Mouse (Mus musculus) lung, postnatal 0 days (tissue): ENCODE data around the gene Podxl. TPM values are rescaled to one million over a fixed set of nuclear protein-coding genes. Genes with fewer than 3 reads are reported as not detected.

Experiments
- ATAC-seq: fragments of 200-750 bp; cut with Nextera tagmentation; 2 replicates; pipeline ENCODE4 v1.8.0; 2017; ENCODE audit warnings: moderate library complexity
- DNase-seq: peaks from one replicate; pipeline ENCODE4 v3.0.0-alpha.2; 2016; ENCODE audit warnings: low spot score
- H3K27ac ChIP-seq: fragments of 300-500 bp; sonication (generic); 2 replicates; pipeline ENCODE4 v1.5.1; 2014; ENCODE audit warnings: antibody characterized with exemption, mild to moderate bottlenecking, low read length, mixed read lengths
- H3K27me3 ChIP-seq: fragments of 300-500 bp; sonication (generic); replicated peaks from 2 replicates; pipeline ENCODE4 v1.6.1; 2014; ENCODE audit warnings: low read length, mixed read lengths; ENCODE audit not compliant: insufficient read depth
- H3K36me3 ChIP-seq: fragments of 300-500 bp; sonication (generic); 2 replicates; pipeline ENCODE4 v1.6.1; 2014; ENCODE audit warnings: low read length, mixed read lengths; ENCODE audit not compliant: insufficient read depth
- H3K4me1 ChIP-seq: fragments of 300-500 bp; sonication (generic); 2 replicates; pipeline ENCODE4 v1.6.1; 2014; ENCODE audit warnings: antibody characterized with exemption, low read depth, low read length, mixed read lengths; ENCODE audit not compliant: insufficient read depth
- H3K4me2 ChIP-seq: fragments of 300-500 bp; sonication (generic); replicated peaks from 2 replicates; pipeline ENCODE4 v1.6.1; 2014; ENCODE audit warnings: low read depth, mild to moderate bottlenecking, low read length, moderate library complexity, mixed read lengths
- H3K4me3 ChIP-seq: fragments of 300-500 bp; sonication (generic); 2 replicates; pipeline ENCODE4 v1.5.1; 2014; ENCODE audit warnings: low read depth, low read length
- H3K9ac ChIP-seq: fragments of 300-500 bp; sonication (generic); replicated peaks from 2 replicates; pipeline ENCODE4 v1.6.1; 2014; ENCODE audit warnings: low read depth, mild to moderate bottlenecking
- H3K9me3 ChIP-seq: fragments of 300-500 bp; sonication (generic); 2 replicates; pipeline ENCODE4 v1.6.1; 2016; ENCODE audit warnings: low read length, mixed read lengths
- CTCF ChIP-seq: IDR thresholded peaks from 2 replicates; pipeline ENCODE4 v1.5.1; 2016; ENCODE audit warnings: antibody characterized with exemption, mild to moderate bottlenecking
- EP300 ChIP-seq: IDR thresholded peaks from 2 replicates; pipeline ENCODE4 v1.6.1; 2016; ENCODE audit warnings: antibody characterized with exemption, mild to moderate bottlenecking, control low read depth
- WGBS: fragments of 180-500 bp; shearing (Covaris S2); extraction: QIAGEN DNeasy Blood & Tissue Kit; methylation state at CpG from one replicate; pipeline ENCODE4 v1.1.7; 2014; 5-methylcytosine and 5-hydroxymethylcytosine counted together
- polyA plus RNA-seq: library from polyadenylated mRNA; unstranded; fragments of >200 nt; fragmentation: Nextera tagmentation; extraction: Ambion mirVana; gene quantifications from 2 replicates; pipeline ENCODE4 v1.2.1, GENCODE M21; 2015

The Podxl gene
- polyA plus RNA-seq, 1 experiment from 2014 or later = 56.8 TPM

DNA sequence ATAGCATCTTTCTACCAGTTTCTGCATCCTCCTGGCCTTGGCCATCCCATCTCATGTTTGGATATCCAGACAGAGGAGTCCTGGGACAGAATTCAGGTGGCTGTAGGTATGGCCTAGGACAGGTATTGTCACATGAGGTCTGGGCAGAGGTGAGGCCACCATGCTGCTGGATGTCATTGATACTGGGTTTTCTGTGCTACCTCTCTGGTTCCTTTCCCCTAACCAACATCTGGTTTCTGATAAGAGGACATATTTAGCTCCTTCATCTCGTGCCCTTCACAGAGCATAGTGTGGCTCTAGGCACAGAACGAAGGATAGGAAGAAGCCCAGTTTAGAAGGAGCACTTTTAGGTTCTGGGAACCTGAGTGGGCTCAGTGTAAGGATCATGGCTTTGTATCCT, 28.3 kb upstream of the Podxl start:
- Histone ChIP-seq H3K27me3 (no peaks in the 10 kb centered on the region), H3K36me3 (no peaks in the 10 kb centered on the region), H3K9ac (no peak overlapping the region), H3K9me3 (no peaks in the 10 kb centered on the region), H3K4me2 (no peak overlapping the region), H3K4me1 (peaks cover 7% of the 10 kb centered on the region; the same call in 1 of the 2 replicates), H3K27ac (peak overlapping the region; percentile 90), H3K4me3 (no peak overlapping the region)
- WGBS = 77% methylated on average over 2 of the region's 2 CpGs
- ATAC-seq (no peak), DNase-seq (no peak)
- TF ChIP-seq CTCF = no peak
- TF ChIP-seq EP300 = no peak

DNA sequence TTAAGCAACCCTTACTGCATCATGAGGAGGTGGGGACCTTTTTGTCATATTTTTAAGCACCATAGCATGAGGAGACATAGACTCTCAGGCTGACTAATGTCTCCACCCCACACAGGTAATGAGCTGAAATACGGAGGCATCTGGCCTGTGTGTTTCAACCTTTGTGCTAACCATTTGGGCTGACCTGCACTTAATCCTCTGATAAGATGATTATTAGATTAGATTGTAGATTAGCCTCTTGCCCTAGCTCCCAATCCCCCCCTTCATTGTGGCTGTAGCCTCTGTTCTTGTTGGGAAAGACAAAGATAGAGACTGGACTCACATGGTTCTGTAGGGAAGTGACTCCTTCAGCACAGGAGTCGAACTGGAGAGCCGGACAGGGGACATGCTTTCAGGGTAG, 27.9 kb upstream of the Podxl start:
- H3K4me1 ChIP-seq = peaks cover 7% of the 10 kb centered on the region; the same call in 1 of the 2 replicates
- no peak overlapping the region for H3K9ac ChIP-seq
- H3K4me3 ChIP-seq = no peak overlapping the region
- H3K27me3 ChIP-seq = no peaks in the 10 kb centered on the region
- TF ChIP-seq CTCF (no peak), EP300 (no peak)
- no peak overlapping the region for H3K4me2 ChIP-seq
- H3K27ac ChIP-seq = peak overlapping the region; percentile 90
- no peak for ATAC-seq
- H3K9me3 ChIP-seq = no peaks in the 10 kb centered on the region
- WGBS = 76% methylated on average over 3 of the region's 3 CpGs
- H3K36me3 ChIP-seq = no peaks in the 10 kb centered on the region
- DNase-seq = no peak

DNA sequence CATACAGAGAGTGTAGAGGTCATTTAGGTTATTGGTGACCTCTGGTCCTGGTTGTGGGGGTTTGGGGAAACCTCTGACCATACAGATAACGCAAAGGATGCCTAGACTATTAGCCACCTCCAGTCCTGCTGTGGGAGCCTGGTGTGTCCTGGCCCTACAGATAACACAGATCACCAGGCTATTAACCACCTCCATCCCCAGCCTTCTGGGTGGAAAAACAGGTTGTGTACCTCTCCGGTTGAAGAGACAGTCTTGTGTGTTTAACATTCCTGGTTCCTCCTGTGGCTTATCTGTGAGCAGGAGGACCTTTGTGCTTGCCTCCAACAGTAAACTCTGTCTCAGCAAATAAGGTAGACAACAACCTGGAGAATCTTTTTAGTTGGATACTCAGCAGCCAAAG, 27.0 kb upstream of the Podxl start:
- DNase-seq (no peak), ATAC-seq (no peak)
- Histone ChIP-seq H3K9me3 (no peaks in the 10 kb centered on the region), H3K4me3 (no peak overlapping the region), H3K4me1 (peaks cover 7% of the 10 kb centered on the region; the same call in 1 of the 2 replicates), H3K9ac (no peak overlapping the region), H3K27ac (no peak overlapping the region), H3K36me3 (no peaks in the 10 kb centered on the region), H3K27me3 (no peaks in the 10 kb centered on the region), H3K4me2 (no peak overlapping the region)
- 65% methylated on average over 2 of the region's 2 CpGs for WGBS
- TF ChIP-seq EP300 = no peak
- TF ChIP-seq CTCF = no peak

DNA sequence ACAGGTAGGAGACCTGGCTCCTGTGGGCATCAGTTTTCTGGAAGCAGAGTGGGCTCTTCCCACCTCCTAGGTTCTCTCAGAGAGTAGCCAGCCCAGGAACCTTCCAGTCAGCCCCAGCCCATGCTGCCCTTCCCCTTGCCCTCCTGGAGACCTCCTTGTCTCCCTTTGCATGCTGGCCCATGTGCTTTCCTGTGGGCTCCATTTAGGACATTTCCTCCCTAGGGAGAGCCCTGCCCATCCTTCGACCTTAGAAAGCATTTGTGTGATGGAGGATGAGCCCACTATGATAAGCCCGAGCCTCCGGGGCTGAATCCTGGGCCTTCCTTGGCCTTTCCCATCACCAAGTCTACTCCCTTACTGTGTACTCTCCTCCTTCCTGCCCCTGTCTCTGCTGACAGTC, 25.5 kb upstream of the Podxl start:
- DNase-seq = peak; percentile 20
- WGBS = 61% methylated on average over 3 of the region's 3 CpGs
- Histone ChIP-seq H3K4me1 (peaks cover 10% of the 10 kb centered on the region), H3K9ac (no peak overlapping the region), H3K27me3 (no peaks in the 10 kb centered on the region), H3K27ac (no peak overlapping the region), H3K36me3 (no peaks in the 10 kb centered on the region), H3K9me3 (no peaks in the 10 kb centered on the region), H3K4me2 (no peak overlapping the region), H3K4me3 (no peak overlapping the region)
- no peak for ATAC-seq
- TF ChIP-seq EP300 = peak; percentile 44; the same call in 1 of the 2 replicates
- TF ChIP-seq CTCF = no peak

DNA sequence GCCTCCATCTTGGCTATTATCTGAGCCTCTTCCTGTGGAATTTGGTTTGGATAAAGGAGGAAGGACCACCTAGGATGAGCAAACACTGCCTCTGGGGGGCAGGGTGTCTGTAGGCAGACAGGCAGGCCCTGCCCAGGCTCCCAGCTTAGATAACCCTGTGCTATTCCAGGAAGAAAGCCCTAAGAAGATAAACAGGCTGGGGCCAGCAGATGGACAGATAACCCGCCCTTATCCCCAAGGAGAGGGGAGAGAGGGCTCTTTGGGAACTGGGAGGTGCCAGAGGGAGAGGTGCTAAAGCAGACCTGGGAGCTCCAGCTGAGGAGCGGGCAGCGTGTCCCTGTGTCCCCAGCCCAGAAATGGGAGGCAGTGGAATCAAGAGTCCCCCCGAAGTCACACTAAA, 23.9 kb upstream of the Podxl start:
- H3K36me3 ChIP-seq = no peaks in the 10 kb centered on the region
- DNase-seq = peak; percentile 50
- peaks cover 3% of the 10 kb centered on the region for H3K4me1 ChIP-seq
- no peak overlapping the region for H3K4me3 ChIP-seq
- whole genome bisulfite sequencing = 23% methylated on average over 4 of the region's 4 CpGs
- H3K27me3 ChIP-seq = no peaks in the 10 kb centered on the region
- no peak overlapping the region for H3K9ac ChIP-seq
- peak; percentile 63 for ATAC-seq
- no peak overlapping the region for H3K4me2 ChIP-seq
- H3K27ac ChIP-seq = no peak overlapping the region; the same call in 1 of the 2 replicates
- TF ChIP-seq EP300 (peak; percentile 93), CTCF (peak; percentile 40)
- no peaks in the 10 kb centered on the region for H3K9me3 ChIP-seq

DNA sequence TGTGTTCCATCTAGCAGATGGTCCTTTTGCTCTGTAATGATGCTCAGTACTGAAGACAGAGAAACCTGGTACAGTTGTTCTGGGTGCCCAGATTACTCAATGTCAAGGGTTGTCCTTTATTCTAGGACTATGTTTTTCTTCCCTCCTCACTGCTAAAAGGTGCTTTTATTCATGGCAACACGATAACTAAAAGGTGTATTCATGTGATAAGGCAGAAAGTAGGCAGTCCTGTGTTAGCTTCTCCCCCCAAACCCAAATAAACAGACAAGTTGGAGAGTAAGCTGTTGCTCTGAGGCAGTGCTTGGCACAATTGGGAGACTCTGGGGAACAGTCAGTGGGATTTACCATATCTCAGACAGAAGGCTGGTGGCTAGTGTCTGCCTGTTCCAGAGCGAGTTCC, 22.3 kb upstream of the Podxl start:
- DNase-seq = no peak
- TF ChIP-seq EP300 (no peak), CTCF (no peak)
- no peak overlapping the region for H3K4me2 ChIP-seq
- peaks cover 3% of the 10 kb centered on the region; the same call in 1 of the 2 replicates for H3K4me1 ChIP-seq
- WGBS = 64% methylated on average over 2 of the region's 2 CpGs
- no peak overlapping the region for H3K9ac ChIP-seq
- ATAC-seq = no peak
- H3K27me3 ChIP-seq = no peaks in the 10 kb centered on the region
- H3K27ac ChIP-seq = no peak overlapping the region
- H3K4me3 ChIP-seq = no peak overlapping the region
- no peaks in the 10 kb centered on the region for H3K9me3 ChIP-seq
- H3K36me3 ChIP-seq = no peaks in the 10 kb centered on the region

DNA sequence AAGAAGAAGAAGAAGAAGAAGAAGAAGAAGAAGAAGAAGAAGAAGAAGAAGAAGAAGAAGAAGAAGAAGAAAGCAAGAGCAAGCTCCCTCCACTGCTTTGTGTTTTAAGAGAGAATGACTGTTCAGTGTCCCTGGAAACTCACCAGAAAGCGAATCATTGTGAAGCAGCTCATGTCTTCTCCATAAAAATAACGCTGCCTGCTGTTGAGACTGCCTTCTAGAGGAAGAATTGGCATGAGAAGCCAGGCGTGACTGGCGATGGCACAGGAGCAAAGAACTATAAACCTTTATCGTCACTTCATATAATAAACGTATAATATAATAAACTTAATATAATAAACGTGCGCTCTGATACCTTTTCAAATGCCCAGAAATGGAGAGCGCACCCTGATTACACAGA, 12.4 kb upstream of the Podxl start:
- TF ChIP-seq CTCF (no peak), EP300 (no peak)
- 85% methylated on average over 9 of the region's 9 CpGs for WGBS
- Histone ChIP-seq H3K27ac (no peak overlapping the region), H3K4me2 (no peak overlapping the region), H3K36me3 (no peaks in the 10 kb centered on the region), H3K4me1 (no peaks in the 10 kb centered on the region), H3K4me3 (no peak overlapping the region), H3K9me3 (no peaks in the 10 kb centered on the region), H3K9ac (no peak overlapping the region), H3K27me3 (no peaks in the 10 kb centered on the region)
- ATAC-seq (no peak), DNase-seq (no peak)
